Mouse (Mus musculus) liver (tissue): ENCODE measurements around the gene 1700013H16Rik.
"Not testable (repeated sequence)": the region's sequence is repeated elsewhere in the genome, so short reads cannot be mapped to it uniquely, and the experiment has no call there.

Experiments used
- DNase-seq: peaks from one replicate; pipeline ENCODE4 v3.0.0-alpha.2; 2020; ENCODE audit warnings: mixed read lengths

The 1700013H16Rik gene

GRCm38 (mm10) chrX:53757736-53758135 lies at the start of gene 1700013H16Rik:
TSS of gene 1700013H16Rik (minus strand) at chrX:53757831.
- no peak for DNase-seq

GRCm38 (mm10) chrX:53799074-53799473 lies 41.4 kb upstream of the 1700013H16Rik start:
- DNase-seq = no peak

GRCm38 (mm10) chrX:53797519-53797918 lies 39.9 kb upstream of the 1700013H16Rik start, which contains the start of gene Xlr:
TSS of gene Xlr (minus strand) at chrX:53797706.
- DNase-seq = not testable (repeated sequence)

GRCm38 (mm10) chrX:53776276-53776675 lies 18.6 kb upstream of the 1700013H16Rik start, which contains the start of gene Zfp36l3:
TSS of gene Zfp36l3 (minus strand) at chrX:53776394.
- DNase-seq = no peak

- no peak for DNase-seq
These were observed 4.8 kb downstream of the 1700013H16Rik start for GRCm38 (mm10) chrX:53752851-53753250.

GRCm38 (mm10) chrX:53728967-53729366 lies 28.7 kb downstream of the 1700013H16Rik start:
- no peak for DNase-seq

GRCm38 (mm10) chrX:53724596-53724995 lies 33.0 kb downstream of the 1700013H16Rik start, which contains the start of gene 4930502E18Rik:
TSS of gene 4930502E18Rik (plus strand) at chrX:53724826.
- no peak for DNase-seq

GRCm38 (mm10) chrX:53716323-53717182 lies 41.1 kb downstream of the 1700013H16Rik start:
- DNase-seq = peak; percentile 9

GRCm38 (mm10) chrX:53715942-53716322 lies 41.7 kb downstream of the 1700013H16Rik start:
- no peak for DNase-seq

- no peak for DNase-seq
These were observed 55.0 kb downstream of the 1700013H16Rik start for GRCm38 (mm10) chrX:53702673-53703072.

- no peak for DNase-seq
These were observed 58.4 kb downstream of the 1700013H16Rik start for GRCm38 (mm10) chrX:53699225-53699624.

- no peak for DNase-seq
These were observed 63.4 kb downstream of the 1700013H16Rik start for GRCm38 (mm10) chrX:53694008-53694777.

GRCm38 (mm10) chrX:53693141-53693540 lies 64.5 kb downstream of the 1700013H16Rik start:
- DNase-seq = no peak
